Comparison of ENCODE assay signal across 1 mouse cellular context in the genomic region with DNA sequence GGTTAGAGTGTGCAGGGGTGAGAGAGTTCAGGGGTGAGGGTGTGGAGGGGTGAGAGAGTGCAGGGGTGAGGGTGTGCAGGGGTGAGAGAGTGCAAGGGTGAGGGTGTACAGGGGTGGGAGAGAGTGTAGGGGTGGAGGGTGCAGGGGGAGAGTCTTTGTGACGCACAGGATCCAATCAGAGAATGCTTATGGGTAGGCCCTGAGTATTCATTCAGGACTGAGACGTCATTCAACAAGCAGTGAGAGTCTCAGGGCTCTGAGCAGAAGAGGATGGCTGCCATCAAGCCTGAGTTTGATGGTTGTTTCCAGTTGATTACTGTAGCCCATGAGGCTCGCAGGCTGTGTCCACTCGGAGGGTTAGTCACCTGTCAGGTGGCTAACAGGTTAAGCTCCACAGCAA.
TF ChIP-seq lines count a peak whose summit lies in the region.

No protein-coding gene starts in this region.

TF ChIP-seq in MEL, 35 proteins besides CTCF, POLR2A, EP300 and RAD21:
- TF ChIP-seq TAL1 (IDR thresholded peaks at IDR 0.05; ENCODE audit: low read length), result no peak
